Mouse (Mus musculus) G1E (cell line): ENCODE data around the gene Tns4. TPM values are rescaled to one million over a fixed set of nuclear protein-coding genes. Genes with fewer than 3 reads are reported as not detected.
A peak's percentile ranks its signal among the peaks of the same experiment; 100 is the strongest.

Source experiments
- ATAC-seq: 2 replicates; pipeline ENCODE4 v1.8.0; 2016; ENCODE audit warnings: mild to moderate bottlenecking; ENCODE audit not compliant: insufficient number of reproducible peaks, poor library complexity, low FRiP score, severe bottlenecking; ENCODE audit errors: extremely low read depth
- DNase-seq: peaks from one replicate; pipeline ENCODE4 v3.0.0; 2012; ENCODE audit warnings: low spot score
- H3K27me3 ChIP-seq: 2 replicates; pipeline ENCODE4 v1.6.1; 2012; ENCODE audit warnings: mild to moderate bottlenecking, low read length, inconsistent platforms; ENCODE audit not compliant: insufficient read depth
- H3K36me3 ChIP-seq: replicated peaks from 2 replicates; pipeline ENCODE3; 2012; ENCODE audit warnings: mild to moderate bottlenecking, inconsistent platforms
- H3K4me1 ChIP-seq: 2 replicates; pipeline ENCODE4 v1.6.1; 2012; ENCODE audit warnings: low read depth, low read length, inconsistent platforms, mixed read lengths; ENCODE audit not compliant: insufficient read depth
- H3K4me3 ChIP-seq: 2 replicates; pipeline ENCODE4 v1.5.1; 2012; ENCODE audit warnings: low read depth, mild to moderate bottlenecking, inconsistent platforms, low read length, moderate library complexity, mixed read lengths
- H3K9me3 ChIP-seq: replicated peaks from 2 replicates; pipeline ENCODE4 v1.6.1; 2012; ENCODE audit warnings: inconsistent platforms
- CTCF ChIP-seq: IDR thresholded peaks from 2 replicates; pipeline ENCODE4 v1.5.1; 2012; ENCODE audit warnings: low read depth, low read length, inconsistent platforms, mixed read lengths
- GATA1 ChIP-seq: IDR thresholded peaks from 2 replicates; pipeline ENCODE4 v1.6.1; 2012; ENCODE audit warnings: borderline replicate concordance, low read length, inconsistent platforms, mixed read lengths
- GATA2 ChIP-seq: IDR thresholded peaks from 2 replicates; pipeline ENCODE4 v1.6.1; 2012; ENCODE audit warnings: low read depth, low read length, inconsistent platforms, borderline replicate concordance
- POLR2AphosphoS5 ChIP-seq: IDR thresholded peaks from 2 replicates; pipeline ENCODE4 v1.6.1; 2012; ENCODE audit warnings: low read depth, low read length, inconsistent platforms; ENCODE audit not compliant: insufficient replicate concordance
- TAL1 ChIP-seq: conservative IDR thresholded peaks from 2 replicates; pipeline ENCODE4 v1.6.1; 2012; ENCODE audit warnings: low read depth, low read length, inconsistent platforms, mixed read lengths
- polyA plus RNA-seq: library from polyadenylated mRNA; stranded (reverse); fragments of >175 nt; gene quantifications from 2 replicates; pipeline ENCODE4 v1.2.3, GENCODE M21; 2012
- total RNA-seq, 2 experiments: library from RNA; stranded (forward) in 1 of 2; stranded (reverse) in 1 of 2; fragments of 200-1000 nt in 1 of 2; fragments of >200 nt in 1 of 2; fragmentation: Nextera tagmentation in 1 of 2; gene quantifications; 2 replicates each; pipeline ENCODE4 v1.2.3; 2014 to 2017

Gene Tns4
- total and polyA plus RNA-seq, 3 experiments = 0.22 to 1.4 TPM; not detected in 1

DNA sequence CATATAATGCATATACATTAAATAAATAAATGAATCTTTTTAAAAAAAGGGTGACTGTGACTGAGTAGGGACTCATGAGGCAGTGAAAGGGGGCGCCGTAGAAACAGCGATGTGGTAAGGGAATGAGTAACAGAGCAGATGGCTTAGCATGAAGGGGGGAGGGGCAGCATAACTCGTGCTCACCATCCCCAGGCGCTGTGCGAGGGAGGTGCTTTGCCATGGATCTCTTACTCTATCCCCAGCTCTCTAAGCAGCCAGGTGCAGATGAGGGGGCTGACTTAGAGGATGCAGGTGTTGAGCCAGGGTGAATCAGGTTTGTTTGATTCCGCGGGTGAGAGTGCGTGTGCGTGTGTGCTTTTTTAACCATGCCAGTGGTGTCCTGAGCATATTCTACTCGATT, 22.0 kb upstream of the Tns4 start:
- H3K9me3 ChIP-seq = peaks cover 7% of the 10 kb centered on the region
- peaks cover 13% of the 10 kb centered on the region for H3K27me3 ChIP-seq
- peak overlapping the region; percentile 9; the same call in 1 of the 2 replicates for H3K4me3 ChIP-seq
- ATAC-seq = no peak
- TF ChIP-seq GATA1 (no peak), CTCF (no peak), TAL1 (no peak), GATA2 (no peak), POLR2AphosphoS5 (no peak)
- H3K36me3 ChIP-seq = no peaks in the 10 kb centered on the region
- DNase-seq = no peak
- H3K4me1 ChIP-seq = peaks cover 52% of the 10 kb centered on the region

DNA sequence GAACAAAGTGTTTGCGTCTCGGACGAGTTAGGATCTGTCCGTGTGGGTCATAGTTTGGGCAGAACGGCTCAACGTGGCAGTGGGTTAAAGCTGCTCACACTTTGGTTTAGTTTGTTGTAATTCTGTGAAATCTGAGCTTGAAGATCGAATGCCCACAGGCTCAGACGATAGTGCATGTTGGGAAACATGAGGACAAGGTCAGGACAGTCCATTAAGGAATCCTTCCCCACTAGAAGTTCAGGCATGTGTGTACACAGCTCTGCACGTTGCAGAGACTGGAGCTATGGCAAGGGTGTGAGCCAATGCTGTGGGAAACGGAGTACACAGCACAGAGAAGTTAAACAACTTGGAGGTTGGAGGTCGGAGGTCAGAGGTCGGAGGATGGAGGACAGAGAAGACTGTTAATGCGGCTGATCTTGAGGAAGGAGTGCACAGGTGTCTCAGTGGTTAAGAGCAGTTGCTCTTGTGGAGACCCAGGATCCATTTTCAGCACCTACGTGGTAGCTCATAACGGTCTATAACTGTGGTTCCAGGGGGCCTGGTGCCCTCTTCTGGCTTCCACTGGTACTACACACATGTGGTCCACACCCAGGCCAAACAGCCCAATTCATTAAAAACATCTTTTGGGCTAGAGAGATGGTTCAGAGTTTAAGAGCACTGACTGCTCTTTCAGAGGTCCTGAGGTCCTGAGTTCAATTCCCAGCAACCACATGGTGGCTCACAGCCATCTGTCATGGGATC, 21.4 kb upstream of the Tns4 start:
- Histone ChIP-seq H3K36me3 (no peaks in the 10 kb centered on the region), H3K4me3 (no peak overlapping the region), H3K27me3 (peaks cover 10% of the 10 kb centered on the region), H3K4me1 (peaks cover 55% of the 10 kb centered on the region), H3K9me3 (peaks cover 7% of the 10 kb centered on the region)
- no peak for TF ChIP-seq POLR2AphosphoS5
- TF ChIP-seq CTCF = peak; percentile 53
- TF ChIP-seq GATA2 = no peak
- TF ChIP-seq TAL1 = no peak
- TF ChIP-seq GATA1 = no peak
- no peak for ATAC-seq
- no peak for DNase-seq

DNA sequence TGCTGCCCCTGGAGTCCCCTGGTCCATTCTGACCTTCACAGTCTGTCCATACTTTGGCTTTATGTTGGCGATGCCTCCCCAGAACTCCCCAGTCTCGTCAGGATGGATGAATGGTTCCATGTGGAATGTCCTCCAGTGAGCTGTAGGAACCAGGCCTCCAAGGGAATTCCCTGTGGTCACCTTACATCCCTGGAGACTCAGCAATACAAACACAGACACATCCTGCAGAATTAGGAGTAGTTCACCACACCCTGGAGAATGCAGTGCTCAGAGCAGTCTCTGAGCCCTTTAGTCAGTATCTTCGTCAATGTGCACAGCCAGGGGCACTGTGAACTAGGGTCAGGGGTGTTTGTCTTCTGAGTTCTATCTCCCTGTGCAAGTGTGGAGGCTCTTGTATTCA, 19.2 kb upstream of the Tns4 start:
- peaks cover 10% of the 10 kb centered on the region for H3K27me3 ChIP-seq
- no peak overlapping the region for H3K4me3 ChIP-seq
- DNase-seq (no peak), ATAC-seq (no peak)
- H3K36me3 ChIP-seq = no peaks in the 10 kb centered on the region
- no peak for TF ChIP-seq TAL1
- no peak for TF ChIP-seq GATA1
- peaks cover 7% of the 10 kb centered on the region for H3K9me3 ChIP-seq
- H3K4me1 ChIP-seq = peaks cover 76% of the 10 kb centered on the region

DNA sequence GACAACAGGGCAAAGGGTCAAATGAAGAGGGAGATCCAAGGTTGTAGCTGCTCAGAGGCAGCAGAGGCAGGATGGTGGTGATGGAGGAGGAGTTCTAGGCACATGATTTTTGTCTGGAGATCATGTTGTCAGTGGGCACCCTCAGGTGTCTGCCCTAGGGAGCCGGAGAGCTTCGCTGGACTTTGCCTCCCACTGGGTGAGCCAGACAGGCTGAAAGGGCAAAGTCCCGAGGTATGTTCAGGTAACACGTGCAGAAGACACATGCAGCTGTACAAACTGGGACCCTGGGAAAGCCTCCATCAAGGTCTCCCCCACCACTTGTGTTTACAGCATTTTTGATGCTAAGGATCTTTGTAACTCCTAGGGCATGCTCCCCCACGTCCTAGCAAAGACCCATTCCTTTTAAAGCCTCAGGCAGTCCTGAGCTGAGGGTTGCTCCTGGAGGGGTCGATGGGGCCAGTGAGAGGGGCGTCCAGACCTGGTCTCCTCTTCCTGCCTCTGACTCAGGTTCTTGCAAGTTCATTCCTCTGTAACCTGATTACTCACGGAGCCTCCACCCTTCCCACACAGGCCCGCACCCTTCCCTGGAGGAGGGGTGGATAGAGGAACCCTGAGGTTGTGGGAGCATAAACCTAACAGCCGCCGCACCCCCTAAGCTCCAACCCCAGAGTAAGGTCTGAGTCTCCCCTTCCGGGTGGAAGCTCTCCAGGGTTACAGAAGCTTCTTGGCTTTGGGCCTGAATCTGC, 17.0 kb upstream of the Tns4 start:
- Histone ChIP-seq H3K36me3 (no peaks in the 10 kb centered on the region), H3K9me3 (peaks cover 7% of the 10 kb centered on the region), H3K4me3 (no peak overlapping the region; the same call in 1 of the 2 replicates), H3K4me1 (peaks cover 86% of the 10 kb centered on the region), H3K27me3 (peaks cover 5% of the 10 kb centered on the region; the same call in 1 of the 2 replicates)
- DNase-seq = peak; percentile 42
- no peak for ATAC-seq
- TF ChIP-seq POLR2AphosphoS5 (no peak), GATA1 (no peak), CTCF (no peak), TAL1 (no peak), GATA2 (no peak)

DNA sequence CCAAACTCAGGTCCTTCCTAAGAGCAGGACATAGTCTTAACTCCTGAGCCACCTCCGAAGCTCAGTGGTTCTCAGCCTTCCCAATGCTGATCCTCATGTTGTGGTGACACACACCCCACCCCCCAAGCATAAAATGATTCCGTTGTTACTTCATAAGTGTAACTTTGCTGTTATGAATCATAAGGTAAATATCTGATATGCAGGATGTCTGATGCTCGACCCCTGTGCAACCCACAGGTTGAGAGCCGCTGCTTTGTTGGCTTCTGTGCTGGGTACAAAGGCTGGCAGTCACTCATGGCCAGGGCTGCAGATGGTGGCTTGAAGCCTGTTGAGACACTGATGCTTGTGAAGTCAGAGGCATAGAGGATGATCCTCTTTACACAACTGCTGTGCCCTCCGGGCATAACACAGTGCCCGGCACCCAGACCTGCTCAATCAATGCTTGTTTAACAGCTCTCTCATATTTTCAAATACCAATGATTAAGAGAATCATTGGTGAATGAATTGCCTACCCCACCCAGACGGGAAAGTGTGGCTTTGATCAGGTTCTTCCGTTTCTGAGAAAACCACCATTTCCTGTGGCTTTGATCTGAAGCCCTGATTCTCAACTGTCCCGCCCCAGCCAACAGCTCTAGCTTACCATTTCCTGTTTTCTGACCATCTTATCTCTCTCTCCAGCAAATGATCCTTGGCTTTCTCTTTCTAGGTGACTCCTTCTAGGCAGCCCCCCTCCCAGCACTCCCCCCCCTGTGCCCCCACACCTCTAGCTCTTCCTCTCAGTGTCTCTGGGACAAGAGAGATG, 15.7 kb upstream of the Tns4 start:
- no peaks in the 10 kb centered on the region for H3K9me3 ChIP-seq
- peak; percentile 78 for DNase-seq
- peak; percentile 80 for ATAC-seq
- H3K4me1 ChIP-seq = peaks cover 89% of the 10 kb centered on the region
- TF ChIP-seq CTCF (no peak), POLR2AphosphoS5 (no peak), TAL1 (no peak), GATA1 (no peak), GATA2 (no peak)
- H3K27me3 ChIP-seq = peaks cover 2% of the 10 kb centered on the region; the same call in 1 of the 2 replicates
- no peaks in the 10 kb centered on the region for H3K36me3 ChIP-seq
- peak overlapping the region; percentile 25; the same call in 1 of the 2 replicates for H3K4me3 ChIP-seq
